Comparison of ENCODE assay signal across 25 mouse cellular contexts in genomic region chr19:38615356-38615755, GRCm38 (mm10).
DNase-seq lines count a peak whose midpoint lies in the region; TF ChIP-seq lines count a peak whose summit lies in the region.
"Had no signal": no experiment of that assay in that cellular context is flagged by ENCODE, and none has a peak within 500 bp of the region (broad histone marks: within the 10 kb centered on the region; RNA-seq: fewer than 3 reads in every experiment).

No protein-coding gene starts in this region.

- no peaks in the 10 kb centered on the region for H3K4me1 ChIP-seq in ES-E14 (ENCODE audit: control insufficient read depth in 2 of 2, insufficient read depth in 2 of 2, low read length in 2 of 2, poor library complexity in 1 of 2)
- no peaks in the 10 kb centered on the region for H3K4me1 ChIP-seq in embryonic facial prominence, embryonic 10.5 days
- H3K4me1 ChIP-seq: embryonic facial prominence, embryonic 15.5 days had no signal

- H3K9ac ChIP-seq in ES-E14 (ENCODE audit: insufficient read depth, low read depth, low read length, poor library complexity, severe bottlenecking) = no peak overlapping the region
- H3K9ac ChIP-seq: embryonic facial prominence, embryonic 15.5 days; forebrain, embryonic 12.5 days; forebrain, postnatal 0 days; hindbrain, embryonic 14.5 days; limb, embryonic 13.5 days; neural tube, embryonic 12.5 days had no signal

- in situ Hi-C loops in ES-E14 (cut with MboI; ENCODE audit: low sequenced_read_pairs in 2 of 2, unreplicated experiment in 2 of 2) = no loop called here

- peak; percentile 23 for DNase-seq in heart, postnatal 4 days
- DNase-seq in heart, adult 18-20 months = no peak
- DNase-seq in kidney, postnatal 10 days = peak; percentile 30
- DNase-seq in kidney, adult 18-20 months = no peak
- DNase-seq in ES-E14 (ENCODE audit: low read depth, low spot score) (peak; percentile 6), MN1 (ENCODE audit: low spot score) (peak; percentile 12)
- no peak for DNase-seq in embryonic facial prominence, embryonic 10.5 days (ENCODE audit: low spot score)
- DNase-seq: adrenal gland, adult 8-10 months; B cell, adult 2 months; cerebellum, adult 2 months; cerebellum, postnatal 14 days; forebrain, postnatal 0 days; kidney, adult 11 months; right cerebral cortex, postnatal 4 days; thymus, adult 2 months; thymus, postnatal 4 days had no signal

- H3K27me3 ChIP-seq in embryonic facial prominence, embryonic 10.5 days (replicated peaks; ENCODE audit: low read depth, poor library complexity, severe bottlenecking) = no peaks in the 10 kb centered on the region
- H3K27me3 ChIP-seq: embryonic facial prominence, embryonic 15.5 days; forebrain, embryonic 12.5 days; limb, embryonic 13.5 days; neural tube, embryonic 12.5 days had no signal

- H3K36me3 ChIP-seq in ES-E14 (ENCODE audit: control insufficient read depth, insufficient read depth, low read length, poor library complexity, severe bottlenecking) = no peaks in the 10 kb centered on the region
- no peaks in the 10 kb centered on the region for H3K36me3 ChIP-seq in embryonic facial prominence, embryonic 10.5 days (replicated peaks)
- H3K36me3 ChIP-seq: embryonic facial prominence, embryonic 15.5 days; forebrain, embryonic 12.5 days; G1E; limb, embryonic 13.5 days; midbrain, embryonic 10.5 days; neural tube, embryonic 12.5 days had no signal

- H3K9me3 ChIP-seq in ES-E14 (ENCODE audit: control insufficient read depth, insufficient read depth, low read depth, low read length) = no peaks in the 10 kb centered on the region
- no peaks in the 10 kb centered on the region for H3K9me3 ChIP-seq in embryonic facial prominence, embryonic 10.5 days
- H3K9me3 ChIP-seq: embryonic facial prominence, embryonic 15.5 days; forebrain, embryonic 12.5 days; G1E; limb, embryonic 13.5 days; midbrain, embryonic 10.5 days; neural tube, embryonic 12.5 days had no signal

- H3K27ac ChIP-seq in ES-E14 (ENCODE audit: insufficient read depth, low read depth, low read length, poor library complexity, severe bottlenecking) = no peak overlapping the region
- H3K27ac ChIP-seq in embryonic facial prominence, embryonic 10.5 days (replicated peaks) = no peak overlapping the region
- H3K27ac ChIP-seq: embryonic facial prominence, embryonic 15.5 days; forebrain, embryonic 12.5 days; hindbrain, embryonic 14.5 days; limb, embryonic 13.5 days; midbrain, embryonic 10.5 days; neural tube, embryonic 12.5 days; stomach, postnatal 0 days had no signal

- 65% methylated on average over 6 of the region's 6 CpGs for WGBS in embryonic facial prominence, embryonic 10.5 days

- H3K4me3 ChIP-seq in ES-E14 (ENCODE audit: insufficient read depth in 1 of 2, low read depth in 1 of 2, low read length in 2 of 2, poor library complexity in 1 of 2, severe bottlenecking in 1 of 2) = no peak overlapping the region
- no peak overlapping the region for H3K4me3 ChIP-seq in embryonic facial prominence, embryonic 10.5 days
- H3K4me3 ChIP-seq: embryonic facial prominence, embryonic 15.5 days; forebrain, embryonic 12.5 days; limb, embryonic 13.5 days; midbrain, embryonic 10.5 days; myocyte; neural tube, embryonic 12.5 days had no signal

TF ChIP-seq in ES-E14, 5 proteins besides CTCF, POLR2A, EP300 and RAD21:
- TF ChIP-seq HCFC1 (IDR thresholded peaks at IDR 0.05; ENCODE audit: borderline replicate concordance, insufficient read depth, low read length) (no peak), CHD2 (IDR thresholded peaks at IDR 0.05; ENCODE audit: low read depth, low read length) (no peak), MAFK (IDR thresholded peaks at IDR 0.05; ENCODE audit: insufficient read depth, low read depth, low read length) (no peak), ZC3H11A (IDR thresholded peaks at IDR 0.05; ENCODE audit: borderline replicate concordance, low read depth, low read length) (no peak), ZNF384 (IDR thresholded peaks at IDR 0.05; ENCODE audit: low read depth, low read length) (no peak)
TF ChIP-seq in ES-E14: peak in this region for 0.

Comparison
In these comparisons a context has a peak if more than half of its experiments do, and no peak if none do; other contexts are left out.
1. DNase-seq: peak in heart, postnatal 4 days (single experiment), kidney, postnatal 10 days (single experiment), ES-E14 (single experiment) and MN1 (single experiment); none in heart, adult 18-20 months (0 of 2), kidney, adult 18-20 months (single experiment) and embryonic facial prominence, embryonic 10.5 days (single experiment).